In genomic region chr5:101024796-101025195, GRCm38 (mm10) we compare ENCODE assay signal across 19 mouse cellular contexts.
A peak's percentile ranks its signal among the peaks of the same experiment; 100 is the strongest.
DNase-seq lines count a peak whose midpoint lies in the region; ATAC-seq lines count a peak whose summit lies in the region.
"Had no signal": no experiment of that assay in that cellular context is flagged by ENCODE, and none has a peak within 500 bp of the region (broad histone marks: within the 10 kb centered on the region; RNA-seq: fewer than 3 reads in every experiment).

No protein-coding gene starts in this region.

- no peak overlapping the region for H3K9ac ChIP-seq in heart, embryonic 12.5 days
- no peak overlapping the region for H3K9ac ChIP-seq in intestine, embryonic 16.5 days (ENCODE audit: low read depth, low read length)
- H3K9ac ChIP-seq: embryonic facial prominence, embryonic 12.5 days; forebrain, embryonic 13.5 days; forebrain, embryonic 15.5 days; forebrain, postnatal 0 days had no signal

- no peaks in the 10 kb centered on the region for H3K9me3 ChIP-seq in heart, embryonic 12.5 days (replicated peaks)
- no peaks in the 10 kb centered on the region for H3K9me3 ChIP-seq in intestine, embryonic 16.5 days (ENCODE audit: control insufficient read depth, low read length)
- H3K9me3 ChIP-seq: embryonic facial prominence, embryonic 12.5 days; forebrain, embryonic 13.5 days; forebrain, embryonic 15.5 days had no signal

- H3K36me3 ChIP-seq in heart, embryonic 12.5 days, result no peaks in the 10 kb centered on the region
- no peaks in the 10 kb centered on the region for H3K36me3 ChIP-seq in intestine, embryonic 16.5 days (ENCODE audit: control insufficient read depth, insufficient read depth, low read length)
- H3K36me3 ChIP-seq: embryonic facial prominence, embryonic 12.5 days; forebrain, embryonic 15.5 days had no signal

- H3K4me3 ChIP-seq in heart, embryonic 12.5 days, result no peak overlapping the region
- H3K4me3 ChIP-seq in intestine, embryonic 16.5 days (ENCODE audit: low read length), result no peak overlapping the region
- H3K4me3 ChIP-seq: embryonic facial prominence, embryonic 12.5 days; forebrain, embryonic 13.5 days; forebrain, embryonic 15.5 days had no signal

- ATAC-seq in heart, embryonic 12.5 days (ENCODE audit: insufficient number of reproducible peaks, low FRiP score), result peak; percentile 42; the same call in 1 of the 2 replicates
- ATAC-seq in intestine, embryonic 16.5 days, result no peak
- ATAC-seq: forebrain, embryonic 13.5 days had no signal

- H3K4me1 ChIP-seq in heart, embryonic 12.5 days (replicated peaks), result peaks cover 7% of the 10 kb centered on the region
- no peaks in the 10 kb centered on the region for H3K4me1 ChIP-seq in intestine, embryonic 16.5 days (ENCODE audit: control insufficient read depth, insufficient read depth, low read length)
- H3K4me1 ChIP-seq: embryonic facial prominence, embryonic 12.5 days had no signal

- intact Hi-C loops in heart, postnatal 36 days (cut with DNase I), result loop anchor here (5.0 kb wide), 1 partner anchor 643 kb away; no protein-coding TSS in a partner anchor

- H3K4me2 ChIP-seq in heart, embryonic 12.5 days, result no peak overlapping the region
- H3K4me2 ChIP-seq in intestine, embryonic 16.5 days (ENCODE audit: low read depth, low read length), result no peak overlapping the region
- H3K4me2 ChIP-seq: embryonic facial prominence, embryonic 12.5 days; forebrain, embryonic 13.5 days had no signal

- H3K27me3 ChIP-seq in heart, embryonic 12.5 days (replicated peaks), result no peaks in the 10 kb centered on the region
- H3K27me3 ChIP-seq in intestine, embryonic 16.5 days (replicated peaks; ENCODE audit: control insufficient read depth, insufficient read depth, low read length), result no peaks in the 10 kb centered on the region
- H3K27me3 ChIP-seq: embryonic facial prominence, embryonic 12.5 days; forebrain, embryonic 15.5 days had no signal

- DNase-seq in heart, adult 11 months, result peak; percentile 49
- DNase-seq in heart, postnatal 36 days, result no peak
- no peak for DNase-seq in heart, postnatal 4 days
- DNase-seq: adrenal gland, adult 2 months; adrenal gland, postnatal 10 days; adrenal gland, postnatal 25 days; cerebellum, adult 11 months; cerebellum, adult 18-20 months; cerebellum, adult 8-10 months; cerebellum, adult 9-11 months; cerebellum, postnatal 14 days; cerebellum, postnatal 36 days; embryo, embryonic 11 days; forebrain, postnatal 0 days had no signal

- H3K27ac ChIP-seq in heart, embryonic 12.5 days (ENCODE audit: poor library complexity, severe bottlenecking), result no peak overlapping the region
- no peak overlapping the region for H3K27ac ChIP-seq in intestine, embryonic 16.5 days (ENCODE audit: low read length)
- H3K27ac ChIP-seq: embryonic facial prominence, embryonic 12.5 days; forebrain, embryonic 13.5 days; forebrain, embryonic 15.5 days had no signal

- WGBS in heart, embryonic 12.5 days, result 58% methylated on average over 5 of the region's 5 CpGs
- WGBS in intestine, embryonic 16.5 days, result 77% methylated on average over 5 of the region's 5 CpGs
